Mouse (Mus musculus): ENCODE measurements around the gene Psenen. TPM values are rescaled to one million over a fixed set of nuclear protein-coding genes. Genes with fewer than 3 reads are reported as not detected.

Psenen gene
- polyA plus RNA-seq, 1 experiment = 131 TPM

DNA sequence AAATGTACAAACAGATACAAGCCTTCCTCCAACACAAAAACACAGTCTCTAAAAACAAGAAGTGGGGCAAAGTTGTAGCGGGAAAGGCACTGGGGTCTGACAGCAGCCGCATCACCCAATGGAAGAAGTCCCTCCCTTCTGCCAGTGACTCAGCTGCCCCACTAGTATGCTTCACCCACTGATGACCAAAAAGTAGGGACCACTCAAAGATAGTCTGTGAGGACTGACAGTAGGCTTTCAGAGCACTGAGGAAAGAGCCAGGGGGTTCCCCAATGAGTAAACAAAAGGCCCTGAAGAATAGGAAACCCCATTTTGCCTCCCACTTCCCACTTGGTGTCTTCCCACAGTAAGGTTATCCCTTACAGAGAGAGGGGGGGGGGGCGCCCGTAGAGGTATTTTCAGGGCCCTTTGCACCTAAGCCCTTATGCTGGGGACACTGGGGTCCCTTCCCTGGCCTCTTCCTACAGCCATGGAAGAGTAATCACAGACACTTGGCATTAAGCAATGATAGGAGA is 31.1 kb upstream of the Psenen start:
- WGBS = 75% methylated on average over 4 of the region's 4 CpGs
- Histone ChIP-seq H3K36me3 (ENCODE audit: control insufficient read depth, insufficient read depth, low read length) (no peaks in the 10 kb centered on the region), H3K27ac (ENCODE audit: insufficient read depth, low read depth, low read length) (no peak overlapping the region), H3K4me1 (ENCODE audit: control insufficient read depth, insufficient read depth, insufficient read length, low read length) (peaks cover 18% of the 10 kb centered on the region), H3K27me3 (ENCODE audit: control insufficient read depth, insufficient read depth, low read length) (no peaks in the 10 kb centered on the region), H3K4me3 (ENCODE audit: low read depth, low read length) (no peak overlapping the region)
- TF ChIP-seq CTCF (IDR thresholded peaks at IDR 0.05; ENCODE audit: extremely low read depth, insufficient read length, insufficient replicate concordance, low read depth, low read length) (no peak), POLR2A (IDR thresholded peaks at IDR 0.05; ENCODE audit: low read depth, low read length) (no peak)

DNA sequence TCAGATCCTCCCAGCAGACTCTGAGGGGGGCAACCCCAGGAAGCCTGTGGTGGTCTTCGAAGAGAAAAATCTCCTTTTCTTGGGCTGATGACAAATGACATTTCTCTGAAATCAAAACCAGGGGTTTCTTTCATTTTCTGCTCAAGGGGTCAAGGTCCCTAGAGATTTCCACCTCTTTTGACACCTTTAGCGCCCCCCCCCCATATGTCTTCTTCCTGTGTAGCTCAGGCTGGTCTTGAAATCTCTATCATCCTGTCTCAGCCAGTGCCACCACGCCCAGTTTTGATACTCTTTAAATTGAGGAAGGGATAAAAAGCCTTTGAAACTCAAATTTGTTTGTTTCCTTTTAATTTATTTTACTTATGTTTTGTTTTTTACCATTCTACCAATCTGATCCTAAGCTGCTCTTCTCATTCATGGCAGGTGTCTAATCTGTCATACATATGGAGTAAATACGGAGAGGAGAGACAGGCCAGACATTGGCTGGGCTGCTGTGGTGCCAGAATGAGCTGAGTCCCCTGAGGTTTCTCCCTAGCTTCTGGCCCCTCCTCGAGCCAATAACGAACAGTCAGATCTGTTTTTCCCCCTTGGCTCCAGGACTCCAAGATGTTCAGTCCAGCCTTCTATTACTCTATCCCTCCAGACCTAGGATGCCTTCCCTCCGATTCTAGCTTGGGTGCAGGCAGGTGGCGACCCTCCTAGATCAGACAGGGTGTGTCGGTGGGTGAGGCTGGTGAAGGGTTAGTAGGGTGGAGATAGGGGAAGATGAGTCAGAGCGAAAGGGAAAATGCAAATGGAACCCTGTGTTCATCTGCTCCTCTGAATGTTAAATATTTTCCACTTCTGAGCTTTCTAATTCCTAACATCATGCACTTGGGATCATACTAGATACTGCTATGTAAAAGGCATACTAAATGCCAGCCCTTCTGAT is 30.4 kb upstream of the Psenen start:
- Histone ChIP-seq H3K27me3 (ENCODE audit: control insufficient read depth, insufficient read depth, low read length) (no peaks in the 10 kb centered on the region), H3K27ac (ENCODE audit: insufficient read depth, low read depth, low read length) (no peak overlapping the region), H3K36me3 (ENCODE audit: control insufficient read depth, insufficient read depth, low read length) (no peaks in the 10 kb centered on the region), H3K4me1 (ENCODE audit: control insufficient read depth, insufficient read depth, insufficient read length, low read length) (peaks cover 17% of the 10 kb centered on the region), H3K4me3 (ENCODE audit: low read depth, low read length) (no peak overlapping the region)
- TF ChIP-seq POLR2A (IDR thresholded peaks at IDR 0.05; ENCODE audit: low read depth, low read length) (no peak), CTCF (IDR thresholded peaks at IDR 0.05; ENCODE audit: extremely low read depth, insufficient read length, insufficient replicate concordance, low read depth, low read length) (no peak)
- 56% methylated on average over 10 of the region's 10 CpGs for WGBS

DNA sequence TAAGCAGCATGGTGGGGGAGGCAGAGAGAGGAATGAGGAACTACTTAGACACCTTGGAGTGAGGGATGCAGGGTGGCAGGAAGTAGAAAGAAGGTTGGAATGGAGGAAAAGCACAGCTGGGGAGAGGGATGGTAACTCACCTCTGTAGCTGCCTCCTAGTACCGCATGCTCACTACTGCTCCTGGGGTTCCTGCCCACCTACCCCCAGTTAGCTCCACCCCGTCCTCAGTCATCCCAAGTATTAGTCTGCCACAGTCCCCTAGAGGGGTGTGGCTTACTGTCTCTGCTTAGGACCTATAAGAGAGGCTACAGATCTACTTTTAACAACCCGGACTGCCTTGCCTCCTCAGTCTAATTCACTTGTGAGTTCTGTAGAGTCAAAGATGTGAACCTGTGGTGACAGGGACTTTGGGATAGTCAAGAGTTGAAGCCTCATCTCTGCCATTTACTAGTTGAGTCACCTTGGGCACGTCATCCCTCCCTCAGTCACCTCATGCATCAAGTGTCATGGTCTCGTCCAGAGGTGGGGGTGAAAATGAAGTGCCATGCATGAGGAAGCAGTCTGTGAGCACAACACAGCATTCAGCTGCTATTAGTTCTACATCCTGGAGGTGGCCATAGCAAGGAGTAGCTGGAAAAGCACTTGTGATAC is 29.5 kb upstream of the Psenen start:
- no peak overlapping the region for H3K4me3 ChIP-seq (ENCODE audit: low read depth, low read length)
- H3K27ac ChIP-seq (ENCODE audit: insufficient read depth, low read depth, low read length) = no peak overlapping the region
- TF ChIP-seq CTCF (IDR thresholded peaks at IDR 0.05; ENCODE audit: extremely low read depth, insufficient read length, insufficient replicate concordance, low read depth, low read length) = no peak
- TF ChIP-seq POLR2A (IDR thresholded peaks at IDR 0.05; ENCODE audit: low read depth, low read length) = no peak
- H3K36me3 ChIP-seq (ENCODE audit: control insufficient read depth, insufficient read depth, low read length) = no peaks in the 10 kb centered on the region
- WGBS = 73% methylated on average over 5 of the region's 5 CpGs
- H3K27me3 ChIP-seq (ENCODE audit: control insufficient read depth, insufficient read depth, low read length) = no peaks in the 10 kb centered on the region
- H3K4me1 ChIP-seq (ENCODE audit: control insufficient read depth, insufficient read depth, insufficient read length, low read length) = peaks cover 17% of the 10 kb centered on the region

DNA sequence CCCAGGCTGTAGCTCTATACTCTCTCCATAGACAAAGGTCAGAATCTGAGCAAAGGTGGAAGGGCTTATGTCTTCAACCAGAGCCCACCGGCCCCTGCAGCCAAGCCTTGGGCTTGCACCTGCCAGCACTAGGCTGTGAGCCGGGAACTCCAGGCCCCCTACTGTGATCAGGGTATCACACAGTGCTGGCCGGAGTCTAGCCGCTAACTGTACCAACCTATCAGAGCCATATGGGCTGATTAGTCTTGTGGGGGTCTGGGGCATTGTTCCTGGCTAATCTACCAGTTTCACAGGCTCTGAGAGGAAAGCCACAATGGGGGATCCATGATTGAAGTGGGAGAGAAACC is 28.2 kb upstream of the Psenen start:
- Histone ChIP-seq H3K36me3 (ENCODE audit: control insufficient read depth, insufficient read depth, low read length) (peaks cover under 1% of the 10 kb centered on the region; the same call in 1 of the 2 replicates), H3K27ac (ENCODE audit: insufficient read depth, low read depth, low read length) (no peak overlapping the region), H3K27me3 (ENCODE audit: control insufficient read depth, insufficient read depth, low read length) (no peaks in the 10 kb centered on the region), H3K4me3 (ENCODE audit: low read depth, low read length) (no peak overlapping the region), H3K4me1 (ENCODE audit: control insufficient read depth, insufficient read depth, insufficient read length, low read length) (peaks cover 20% of the 10 kb centered on the region)
- TF ChIP-seq POLR2A (IDR thresholded peaks at IDR 0.05; ENCODE audit: low read depth, low read length) = no peak
- no peak for TF ChIP-seq CTCF (IDR thresholded peaks at IDR 0.05; ENCODE audit: extremely low read depth, insufficient read length, insufficient replicate concordance, low read depth, low read length)
- WGBS = 92% methylated on average over 4 of the region's 4 CpGs

DNA sequence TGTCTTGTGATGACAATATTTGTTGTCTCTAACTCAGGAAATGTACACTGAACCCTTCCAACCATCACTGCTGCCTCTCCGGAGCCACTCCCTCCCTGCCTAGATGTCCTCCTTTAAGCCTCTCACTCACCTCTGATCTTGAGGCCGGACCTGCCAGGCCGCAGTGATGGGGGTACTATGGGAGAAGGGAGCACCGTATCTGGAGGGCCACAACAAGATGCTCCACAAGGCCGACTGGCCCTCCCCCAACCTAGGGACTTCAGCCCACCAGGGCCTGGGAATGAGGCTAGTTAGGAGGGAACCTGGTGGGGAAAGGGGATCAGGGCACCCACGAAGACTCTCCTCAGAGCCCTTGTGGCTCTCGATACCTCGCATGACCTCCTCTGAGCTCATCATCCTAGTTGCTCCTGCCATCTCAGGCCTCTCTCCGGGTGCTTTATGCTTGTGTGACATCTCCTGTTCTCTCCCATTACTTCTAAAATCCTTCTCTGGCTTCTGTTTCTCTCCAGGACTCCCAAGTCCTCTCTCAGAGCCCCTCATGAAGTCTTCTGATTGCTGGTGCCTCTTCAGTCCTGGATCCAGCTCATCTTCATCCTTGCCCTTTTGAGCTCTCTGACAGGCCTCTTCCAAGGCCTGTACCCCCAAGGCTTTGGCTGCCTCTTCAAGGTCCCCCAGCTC is 27.6 kb upstream of the Psenen start:
- TF ChIP-seq POLR2A (IDR thresholded peaks at IDR 0.05; ENCODE audit: low read depth, low read length) = no peak
- no peak for TF ChIP-seq CTCF (IDR thresholded peaks at IDR 0.05; ENCODE audit: extremely low read depth, insufficient read length, insufficient replicate concordance, low read depth, low read length)
- Histone ChIP-seq H3K27me3 (ENCODE audit: control insufficient read depth, insufficient read depth, low read length) (no peaks in the 10 kb centered on the region), H3K27ac (ENCODE audit: insufficient read depth, low read depth, low read length) (no peak overlapping the region), H3K4me3 (ENCODE audit: low read depth, low read length) (no peak overlapping the region), H3K4me1 (ENCODE audit: control insufficient read depth, insufficient read depth, insufficient read length, low read length) (peaks cover 20% of the 10 kb centered on the region), H3K36me3 (ENCODE audit: control insufficient read depth, insufficient read depth, low read length) (peaks cover 5% of the 10 kb centered on the region)
- WGBS = 92% methylated on average over 9 of the region's 9 CpGs

DNA sequence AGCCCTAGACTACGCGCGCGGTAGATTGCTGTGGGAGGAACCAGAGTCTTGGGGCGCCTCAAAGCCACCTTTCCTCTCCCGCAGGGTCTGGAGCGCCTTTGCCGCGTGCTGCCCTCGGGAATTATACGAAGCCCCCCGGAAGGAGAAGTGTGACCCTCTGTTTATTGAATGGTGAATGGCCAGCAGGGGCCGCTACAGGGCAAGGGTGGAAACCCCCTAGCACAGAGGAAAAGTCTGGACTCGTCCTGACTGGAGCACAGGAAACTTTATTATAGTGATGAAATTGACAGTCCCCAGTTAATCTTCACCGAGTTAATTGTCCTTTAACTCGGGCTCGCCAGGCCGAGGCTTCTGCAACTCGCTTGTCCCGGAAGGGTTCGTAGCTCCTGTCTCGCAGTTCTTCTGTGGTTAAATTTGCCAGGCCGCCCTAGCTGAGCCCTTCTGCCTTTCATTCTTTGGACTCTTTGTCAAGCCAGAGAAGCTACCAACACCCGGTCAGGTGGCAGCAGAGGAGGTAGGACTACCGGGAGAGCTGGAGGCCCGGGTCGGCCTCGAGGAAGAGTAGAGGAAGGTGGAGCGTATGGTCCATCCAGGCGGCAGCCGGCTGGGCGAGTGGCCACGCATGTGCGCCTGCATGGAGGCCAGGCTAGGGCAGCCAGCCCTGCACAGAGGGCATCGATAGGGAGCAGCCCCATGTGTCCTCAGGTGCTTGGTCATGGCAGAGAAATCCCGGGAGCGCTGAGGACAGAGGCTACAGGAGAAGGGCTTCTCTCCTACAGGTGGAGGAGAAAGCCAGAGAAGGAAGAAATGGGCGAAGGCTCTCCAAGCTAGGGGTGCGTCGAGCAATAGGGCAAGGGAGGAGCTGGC is 26.2 kb upstream of the Psenen start:
- Histone ChIP-seq H3K36me3 (ENCODE audit: control insufficient read depth, insufficient read depth, low read length) (peaks cover 18% of the 10 kb centered on the region), H3K4me1 (ENCODE audit: control insufficient read depth, insufficient read depth, insufficient read length, low read length) (peaks cover 20% of the 10 kb centered on the region), H3K27ac (ENCODE audit: insufficient read depth, low read depth, low read length) (peak overlapping the region; percentile 79), H3K4me3 (ENCODE audit: low read depth, low read length) (peak overlapping the region; percentile 64), H3K27me3 (ENCODE audit: control insufficient read depth, insufficient read depth, low read length) (no peaks in the 10 kb centered on the region)
- WGBS = 10% methylated on average over 40 of the region's 40 CpGs
- peak; percentile 96; the same call in 1 of the 2 replicates for TF ChIP-seq CTCF (IDR thresholded peaks at IDR 0.05; ENCODE audit: extremely low read depth, insufficient read length, insufficient replicate concordance, low read depth, low read length)
- no peak for TF ChIP-seq POLR2A (IDR thresholded peaks at IDR 0.05; ENCODE audit: low read depth, low read length)
